Mouse (Mus musculus) forebrain, embryonic 11.5 days (tissue): ENCODE data around the gene Cyth4. TPM values are rescaled to one million over a fixed set of nuclear protein-coding genes. Genes with fewer than 3 reads are reported as not detected.

ENCODE experiments used
- ATAC-seq: fragments of 200-750 bp; cut with Nextera tagmentation; replicated peaks from 2 replicates; pipeline ENCODE4 v1.8.0; 2017; ENCODE audit warnings: moderate TSS enrichment; ENCODE audit not compliant: low FRiP score
- DNase-seq: peaks from one replicate; pipeline ENCODE4 v3.0.0-alpha.2; 2017; ENCODE audit warnings: low spot score
- H3K27ac ChIP-seq: fragments of 300-500 bp; sonication (generic); 2 replicates; pipeline ENCODE4 v1.5.1; 2014; ENCODE audit warnings: low read depth, low read length
- H3K27me3 ChIP-seq: fragments of 300-500 bp; sonication (generic); 2 replicates; pipeline ENCODE4 v1.6.1; 2014; ENCODE audit warnings: mild to moderate bottlenecking, low read length, mixed read lengths; ENCODE audit not compliant: control insufficient read depth, insufficient read depth
- H3K36me3 ChIP-seq: fragments of 300-500 bp; sonication (generic); 2 replicates; pipeline ENCODE4 v1.6.1; 2014; ENCODE audit warnings: mild to moderate bottlenecking, low read length, moderate library complexity, mixed read lengths; ENCODE audit not compliant: control insufficient read depth, insufficient read depth
- H3K4me1 ChIP-seq: fragments of 300-500 bp; sonication (generic); replicated peaks from 2 replicates; pipeline ENCODE4 v1.6.1; 2014; ENCODE audit warnings: low read length, mixed read lengths; ENCODE audit not compliant: control insufficient read depth, insufficient read depth
- H3K4me2 ChIP-seq: fragments of 300-500 bp; sonication (generic); 2 replicates; pipeline ENCODE4 v1.6.1; 2014; ENCODE audit warnings: low read depth, mild to moderate bottlenecking, low read length, moderate library complexity, mixed read lengths; ENCODE audit not compliant: severe bottlenecking
- H3K4me3 ChIP-seq: fragments of 300-500 bp; sonication (generic); 2 replicates; pipeline ENCODE4 v1.5.1; 2014; ENCODE audit warnings: low read depth, low read length
- H3K9ac ChIP-seq: fragments of 300-500 bp; sonication (generic); 2 replicates; pipeline ENCODE4 v1.6.1; 2014; ENCODE audit warnings: low read length
- H3K9me3 ChIP-seq: fragments of 300-500 bp; sonication (generic); 2 replicates; pipeline ENCODE4 v1.6.1; 2016; ENCODE audit warnings: low read length, mixed read lengths; ENCODE audit not compliant: control insufficient read depth
- WGBS: fragments of 180-500 bp; shearing (Covaris S2); extraction: QIAGEN DNeasy Blood & Tissue Kit; methylation state at CpG from one replicate; pipeline ENCODE4 v1.1.7; 2014; 5-methylcytosine and 5-hydroxymethylcytosine counted together
- polyA plus RNA-seq: library from polyadenylated mRNA; unstranded; fragments of >200 nt; fragmentation: Nextera tagmentation; extraction: Ambion mirVana; gene quantifications from 2 replicates; pipeline ENCODE4 v1.2.1, GENCODE M21; 2014

Cyth4 gene
- polyA plus RNA-seq, 1 experiment from 2014 or later: 2.0 TPM

GRCm38 (mm10) chr15:78616973-78617372, 20.1 kb downstream of the Cyth4 start:
- no peaks in the 10 kb centered on the region for H3K36me3 ChIP-seq
- H3K4me1 ChIP-seq: no peaks in the 10 kb centered on the region
- H3K4me2 ChIP-seq: no peak overlapping the region
- H3K27me3 ChIP-seq: no peaks in the 10 kb centered on the region
- 85% methylated on average over 2 of the region's 2 CpGs for WGBS
- H3K9ac ChIP-seq: no peak overlapping the region
- no peak for ATAC-seq
- no peaks in the 10 kb centered on the region for H3K9me3 ChIP-seq
- no peak overlapping the region for H3K27ac ChIP-seq
- no peak for DNase-seq
- H3K4me3 ChIP-seq: no peak overlapping the region

DNA sequence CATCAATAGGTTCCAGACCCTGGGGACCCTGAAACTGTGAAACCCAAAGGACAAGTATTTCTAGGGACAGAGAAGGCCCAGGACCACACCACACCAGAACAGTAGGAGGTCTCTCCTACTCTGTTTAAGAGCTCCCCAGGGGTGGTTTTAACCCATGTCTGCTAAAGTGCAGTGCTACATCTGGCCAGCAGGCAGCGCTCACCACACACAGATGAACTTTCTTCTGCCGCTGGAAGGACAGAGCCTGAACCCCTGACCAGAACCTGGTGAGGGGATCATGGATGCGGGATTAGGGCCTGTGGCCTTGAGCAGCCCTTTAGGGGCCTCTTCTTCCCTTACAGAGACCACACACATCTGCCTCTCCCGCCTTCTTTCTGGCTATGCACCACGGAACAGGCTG, 26.6 kb downstream of the Cyth4 start:
- Histone ChIP-seq H3K27ac (no peak overlapping the region), H3K9me3 (no peaks in the 10 kb centered on the region), H3K36me3 (no peaks in the 10 kb centered on the region), H3K4me1 (no peaks in the 10 kb centered on the region), H3K9ac (no peak overlapping the region), H3K4me2 (no peak overlapping the region), H3K27me3 (no peaks in the 10 kb centered on the region), H3K4me3 (no peak overlapping the region)
- 4% methylated on average over 5 of the region's 5 CpGs for WGBS
- ATAC-seq: no peak; the same call in 1 of the 2 replicates
- peak; percentile 84 for DNase-seq

DNA sequence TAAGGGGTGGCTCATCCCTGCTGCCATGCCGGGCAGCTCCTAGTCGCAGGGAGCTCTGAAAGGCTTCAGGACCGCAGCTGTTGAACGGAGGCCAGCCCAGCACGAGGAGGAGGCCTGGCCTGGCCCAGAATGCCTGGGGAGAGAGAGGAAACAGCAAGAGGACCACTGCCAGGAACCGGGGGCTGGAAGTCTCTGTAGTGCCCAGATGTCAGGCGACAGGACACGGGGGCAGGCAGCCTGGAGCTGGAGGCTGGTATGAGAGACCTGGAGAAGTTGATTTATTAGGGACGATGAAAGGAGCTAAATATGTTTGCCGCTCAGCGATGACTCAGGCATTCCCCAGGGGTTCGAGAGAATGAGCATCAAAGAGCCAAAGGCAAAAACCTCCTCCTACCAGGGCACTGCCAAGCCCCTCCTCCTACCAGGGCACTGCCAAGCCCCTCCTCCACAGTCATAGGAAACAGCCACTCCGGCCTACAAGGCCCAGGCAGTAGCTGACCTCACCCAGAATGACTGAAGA, 27.6 kb downstream of the Cyth4 start:
- H3K4me3 ChIP-seq: no peak overlapping the region
- no peak overlapping the region for H3K9ac ChIP-seq
- no peak overlapping the region for H3K27ac ChIP-seq
- H3K27me3 ChIP-seq: no peaks in the 10 kb centered on the region
- H3K4me2 ChIP-seq: no peak overlapping the region
- H3K36me3 ChIP-seq: no peaks in the 10 kb centered on the region
- H3K9me3 ChIP-seq: no peaks in the 10 kb centered on the region
- no peak for ATAC-seq
- 69% methylated on average over 13 of the region's 13 CpGs for WGBS
- H3K4me1 ChIP-seq: no peaks in the 10 kb centered on the region
- no peak for DNase-seq

DNA sequence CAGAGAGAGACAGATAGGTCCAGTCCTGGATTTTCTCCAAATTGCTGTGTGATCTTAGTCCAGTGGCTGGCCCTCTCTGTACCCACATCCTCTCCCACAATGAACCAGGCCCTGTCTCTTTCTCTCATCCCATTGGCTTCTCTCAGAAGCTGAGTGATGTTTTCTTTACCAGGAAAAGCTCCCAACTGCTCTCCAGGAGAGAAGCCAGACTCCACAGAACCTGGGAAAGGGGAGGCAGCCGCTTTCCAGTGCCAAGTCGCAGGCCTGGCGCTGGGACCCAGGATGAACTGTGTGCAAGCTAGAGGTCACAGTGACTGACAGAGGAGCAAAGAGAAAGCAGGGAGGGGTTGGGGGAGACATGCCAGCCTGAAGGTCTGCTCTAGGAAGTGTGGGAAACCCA, 28.1 kb downstream of the Cyth4 start:
- Histone ChIP-seq H3K36me3 (no peaks in the 10 kb centered on the region), H3K4me2 (no peak overlapping the region), H3K9me3 (no peaks in the 10 kb centered on the region), H3K4me3 (no peak overlapping the region), H3K27me3 (no peaks in the 10 kb centered on the region), H3K4me1 (no peaks in the 10 kb centered on the region), H3K9ac (no peak overlapping the region), H3K27ac (no peak overlapping the region)
- DNase-seq (no peak), ATAC-seq (no peak)
- 83% methylated on average over 3 of the region's 3 CpGs for WGBS

DNA sequence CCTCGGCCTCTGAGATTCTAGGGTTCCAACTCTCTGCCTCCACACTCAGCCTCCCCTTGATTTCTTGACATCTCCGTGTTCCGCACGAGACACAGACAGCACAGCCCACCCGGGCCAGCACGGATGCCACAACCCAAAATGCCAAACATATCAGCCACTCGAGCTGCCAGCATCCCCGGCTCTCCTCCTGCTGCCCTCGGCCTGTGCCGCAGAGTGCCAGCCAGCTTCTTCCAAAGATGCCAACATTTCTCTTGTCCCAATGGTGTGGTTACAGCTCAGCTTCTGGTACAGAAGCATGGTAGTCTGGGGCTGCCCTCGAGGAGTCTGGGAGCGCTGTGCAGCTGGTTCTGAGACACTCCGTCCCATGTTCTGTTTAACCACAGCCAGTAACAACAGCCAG, 29.4 kb downstream of the Cyth4 start:
- Histone ChIP-seq H3K9ac (no peak overlapping the region), H3K4me3 (no peak overlapping the region), H3K27me3 (no peaks in the 10 kb centered on the region), H3K36me3 (no peaks in the 10 kb centered on the region), H3K4me2 (no peak overlapping the region), H3K9me3 (no peaks in the 10 kb centered on the region), H3K27ac (no peak overlapping the region), H3K4me1 (no peaks in the 10 kb centered on the region)
- no peak for DNase-seq
- 88% methylated on average over 13 of the region's 13 CpGs for WGBS
- no peak for ATAC-seq

DNA sequence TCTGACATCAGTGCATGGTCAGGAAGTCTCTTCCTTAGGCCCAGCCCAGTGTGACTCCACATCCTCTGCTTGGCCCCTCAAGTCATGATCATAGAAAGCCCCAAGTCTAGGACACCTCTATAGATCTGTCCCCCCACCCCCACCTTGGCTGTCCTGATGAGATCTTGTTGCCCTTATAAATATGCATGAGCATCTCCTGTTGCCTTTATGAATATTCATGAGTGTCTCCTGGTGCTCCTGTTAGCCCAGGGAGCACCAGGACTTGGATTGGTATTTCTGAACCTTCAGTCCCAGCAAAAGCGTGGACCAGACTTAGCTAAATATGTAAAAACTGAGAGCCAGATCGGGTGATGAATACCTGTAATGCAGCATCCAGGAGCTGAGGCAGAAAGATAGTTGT, 35.5 kb downstream of the Cyth4 start:
- H3K4me2 ChIP-seq: no peak overlapping the region
- no peaks in the 10 kb centered on the region for H3K36me3 ChIP-seq
- no peak; the same call in 1 of the 2 replicates for ATAC-seq
- no peak overlapping the region for H3K4me3 ChIP-seq
- WGBS: 59% methylated on average over 2 of the region's 2 CpGs
- H3K9me3 ChIP-seq: no peaks in the 10 kb centered on the region
- H3K27ac ChIP-seq: no peak overlapping the region
- H3K27me3 ChIP-seq: no peaks in the 10 kb centered on the region
- no peak for DNase-seq
- peaks cover 17% of the 10 kb centered on the region for H3K4me1 ChIP-seq
- H3K9ac ChIP-seq: no peak overlapping the region

DNA sequence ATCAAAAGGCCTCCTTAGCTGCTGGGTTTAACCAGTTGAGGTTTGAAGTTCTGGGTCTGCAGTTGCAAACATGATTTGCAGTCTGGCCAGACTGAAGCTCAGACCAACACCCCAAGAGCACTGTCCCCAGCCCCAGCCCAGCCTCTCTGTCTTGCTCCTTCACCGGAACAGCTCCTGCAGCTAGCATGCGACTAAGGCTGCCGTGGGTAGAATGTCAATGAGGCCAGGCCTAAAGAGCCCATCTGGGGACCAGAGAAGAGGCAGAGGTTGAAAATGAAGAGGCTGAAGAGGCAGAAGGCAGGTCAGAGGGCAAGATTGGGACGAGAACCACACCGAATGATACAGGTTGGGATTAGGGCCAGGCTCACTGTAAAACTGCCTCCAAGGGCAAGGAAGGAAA, 36.6 kb downstream of the Cyth4 start:
- H3K4me2 ChIP-seq: no peak overlapping the region
- ATAC-seq: no peak

GRCm38 (mm10) chr15:78634095-78634737, 37.4 kb downstream of the Cyth4 start:
- Histone ChIP-seq H3K4me3 (no peak overlapping the region), H3K4me1 (peaks cover 19% of the 10 kb centered on the region), H3K9ac (no peak overlapping the region), H3K36me3 (no peaks in the 10 kb centered on the region), H3K27ac (0 out of 2 replicates have a peak overlapping the region, but pooled peaks have one; percentile 34), H3K27me3 (no peaks in the 10 kb centered on the region), H3K4me2 (no peak overlapping the region), H3K9me3 (no peaks in the 10 kb centered on the region)
- 27% methylated on average over 10 of the region's 10 CpGs for WGBS
- ATAC-seq (peak; percentile 73), DNase-seq (peak; percentile 84)

More for the DNA sequence above, 36.6 kb downstream of the Cyth4 start:
- Histone ChIP-seq H3K9me3 (no peaks in the 10 kb centered on the region), H3K27me3 (no peaks in the 10 kb centered on the region), H3K36me3 (no peaks in the 10 kb centered on the region), H3K27ac (peak overlapping the region; percentile 12; the same call in 1 of the 2 replicates), H3K9ac (no peak overlapping the region), H3K4me1 (peaks cover 17% of the 10 kb centered on the region), H3K4me3 (no peak overlapping the region)
- no peak for DNase-seq
- WGBS: 67% methylated on average over 5 of the region's 5 CpGs

- Histone ChIP-seq H3K9ac (no peak overlapping the region), H3K4me2 (no peak overlapping the region), H3K9me3 (no peaks in the 10 kb centered on the region), H3K27ac (no peak overlapping the region), H3K4me1 (peaks cover 19% of the 10 kb centered on the region), H3K4me3 (no peak overlapping the region), H3K27me3 (no peaks in the 10 kb centered on the region), H3K36me3 (no peaks in the 10 kb centered on the region)
- DNase-seq (no peak), ATAC-seq (no peak)
- WGBS: 49% methylated on average over 7 of the region's 7 CpGs
These were observed 38.4 kb downstream of the Cyth4 start for GRCm38 (mm10) chr15:78635231-78635630.
